Mouse (Mus musculus) testis, adult 2 months (tissue): Measurements from ENCODE around the gene Mfap3l.

Experiments
- CTCF ChIP-seq: fragments of 200-500 bp; IDR thresholded peaks from 2 replicates; pipeline ENCODE4 v1.5.1; 2012; ENCODE audit warnings: low read depth, mild to moderate bottlenecking, inconsistent platforms, low read length, moderate library complexity; ENCODE audit not compliant: control insufficient read depth, insufficient read depth, insufficient replicate concordance
- POLR2A ChIP-seq: fragments of 200-500 bp; IDR thresholded peaks from 2 replicates; pipeline ENCODE4 v1.6.1; 2012; ENCODE audit warnings: low read depth, mild to moderate bottlenecking, inconsistent platforms, low read length, moderate library complexity; ENCODE audit not compliant: control insufficient read depth

GRCm38 (mm10) chr8:60634921-60635320 lies 2.3 kb downstream of the Mfap3l start:
- no peak for TF ChIP-seq CTCF
- TF ChIP-seq POLR2A, result no peak
